Mouse (Mus musculus): Measurements from ENCODE around the gene Grip1.

The Grip1 gene

GRCm38 (mm10) chr10:119564862-119565261 lies 111.2 kb downstream of the Grip1 start:
- in situ Hi-C loops (cut with MseI, MboI), result no loop called here

DNA sequence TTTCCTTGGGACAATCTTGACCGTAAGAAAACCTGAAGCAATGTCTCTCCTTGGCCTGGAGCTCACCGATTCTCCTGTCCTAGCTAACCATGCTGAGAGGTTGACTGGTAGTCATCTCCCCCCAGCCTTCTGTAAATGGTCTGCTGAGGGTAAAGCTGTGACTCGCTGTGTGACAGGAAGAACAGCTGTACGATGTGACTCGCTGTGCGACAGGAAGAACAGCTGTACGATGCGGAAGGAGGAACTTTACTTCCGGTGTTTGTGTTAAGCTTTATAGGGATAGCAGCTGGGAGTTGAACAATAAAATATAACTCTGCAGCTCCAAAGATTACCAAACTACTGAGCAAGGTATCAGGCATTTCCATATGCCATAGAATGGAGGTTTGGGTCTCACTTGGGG lies 119.5 kb downstream of the Grip1 start:
- in situ Hi-C loops (cut with MseI, MboI), result no loop called here

- in situ Hi-C loops (cut with MseI, MboI), result no loop called here
Observed at GRCm38 (mm10) chr10:119575780-119576179, 122.2 kb downstream of the Grip1 start.

DNA sequence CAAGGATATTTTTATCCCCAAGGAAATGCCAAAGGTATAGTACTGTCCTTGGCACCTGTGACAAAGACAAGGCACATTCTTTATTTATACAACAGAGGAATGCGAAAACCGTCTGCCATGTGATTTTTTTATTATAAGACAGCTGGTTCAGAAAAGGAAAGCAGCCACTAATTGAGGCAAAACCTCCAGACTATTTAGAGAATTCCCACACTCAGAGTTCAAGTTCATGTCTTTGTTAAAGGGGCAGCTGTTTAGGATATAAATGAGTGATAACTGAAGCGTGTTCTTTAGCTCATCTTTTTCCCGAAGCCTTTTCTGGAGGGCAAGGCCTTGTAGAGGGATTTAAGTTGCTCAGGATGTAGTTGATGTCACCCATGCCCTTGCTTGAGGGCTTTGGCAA lies 126.4 kb downstream of the Grip1 start:
- in situ Hi-C loops (cut with MseI, MboI), result no loop called here

- in situ Hi-C loops (cut with MseI, MboI), result no loop called here
Observed at GRCm38 (mm10) chr10:119584666-119585065, 131.0 kb downstream of the Grip1 start.

DNA sequence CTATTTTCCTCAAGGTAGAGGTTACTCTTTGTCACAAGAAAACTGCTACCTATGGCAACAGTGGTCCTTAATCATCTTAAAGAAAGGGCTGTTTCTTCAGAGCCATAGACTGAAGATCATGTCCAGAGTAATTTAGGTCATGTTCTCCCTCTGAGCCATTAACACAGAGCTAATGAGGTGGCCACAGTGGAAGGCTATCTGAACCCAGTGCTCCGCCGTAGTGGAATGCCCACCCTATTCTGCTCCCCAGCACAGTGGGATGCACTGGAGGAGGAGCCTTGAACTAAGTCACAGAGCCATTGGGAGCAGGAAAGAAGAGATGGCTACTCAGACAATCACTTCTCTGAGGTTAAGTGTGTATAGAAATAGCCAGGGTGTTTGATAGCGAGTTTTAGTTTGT lies 133.3 kb downstream of the Grip1 start:
- in situ Hi-C loops (cut with MseI, MboI), result no loop called here

DNA sequence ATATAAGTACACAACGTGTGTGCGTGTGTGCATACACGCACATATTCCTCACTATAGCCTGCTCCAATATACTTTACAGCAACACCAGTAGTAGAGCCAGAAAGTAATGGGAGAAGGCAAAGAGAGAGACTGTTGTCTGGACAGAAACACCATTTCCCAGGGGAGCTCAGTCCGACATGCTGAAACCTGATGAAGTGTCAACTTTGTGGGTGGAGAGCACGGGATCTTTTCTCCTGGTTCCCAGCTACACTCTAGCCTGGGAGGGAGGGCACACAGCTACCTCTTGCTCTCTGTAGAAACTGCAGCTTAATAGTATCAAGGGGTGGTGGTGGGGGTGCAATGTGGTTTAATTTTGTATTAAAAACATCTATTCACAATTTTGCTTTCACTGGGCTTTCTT lies 143.2 kb downstream of the Grip1 start:
- in situ Hi-C loops (cut with MseI, MboI), result no loop called here

- in situ Hi-C loops (cut with MseI, MboI), result no loop called here
Observed at GRCm38 (mm10) chr10:119607501-119607900, 153.9 kb downstream of the Grip1 start.

GRCm38 (mm10) chr10:119608998-119609397 lies 155.4 kb downstream of the Grip1 start:
- in situ Hi-C loops (cut with MseI, MboI), result no loop called here

DNA sequence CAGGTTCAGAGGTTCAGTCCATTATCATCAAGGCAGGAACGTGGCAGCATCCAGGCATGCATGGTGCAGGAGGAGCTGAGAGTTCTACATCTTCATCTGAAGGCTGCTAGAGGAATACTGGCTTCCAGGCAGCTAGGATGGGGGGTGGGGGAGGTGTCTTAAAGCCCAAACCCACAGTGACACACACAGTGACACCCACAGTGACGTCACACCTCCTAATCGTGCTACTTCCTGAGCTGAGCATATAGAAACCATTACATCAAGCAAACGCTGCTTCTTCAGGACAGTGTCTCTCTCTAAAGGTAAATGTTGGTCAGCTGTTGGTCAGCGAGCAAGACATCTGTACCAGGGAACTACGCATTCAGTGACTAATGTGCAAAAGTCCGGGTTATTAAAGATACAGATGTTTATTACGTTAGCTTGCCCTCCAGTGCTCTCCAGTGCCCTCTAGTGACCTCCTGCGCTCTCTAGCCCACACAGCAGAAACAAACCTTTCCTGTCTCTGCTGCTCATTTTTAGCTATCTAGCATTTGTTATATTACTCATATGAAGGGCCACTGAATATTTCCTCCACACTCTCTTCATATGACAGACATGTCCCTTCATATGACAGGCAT lies 156.8 kb downstream of the Grip1 start:
- in situ Hi-C loops (cut with MseI, MboI), result no loop called here

GRCm38 (mm10) chr10:119612034-119612433 lies 158.4 kb downstream of the Grip1 start:
- in situ Hi-C loops (cut with MseI, MboI), result no loop called here

- in situ Hi-C loops (cut with MseI, MboI), result no loop called here
Observed at GRCm38 (mm10) chr10:119614726-119615125, 161.1 kb downstream of the Grip1 start.

DNA sequence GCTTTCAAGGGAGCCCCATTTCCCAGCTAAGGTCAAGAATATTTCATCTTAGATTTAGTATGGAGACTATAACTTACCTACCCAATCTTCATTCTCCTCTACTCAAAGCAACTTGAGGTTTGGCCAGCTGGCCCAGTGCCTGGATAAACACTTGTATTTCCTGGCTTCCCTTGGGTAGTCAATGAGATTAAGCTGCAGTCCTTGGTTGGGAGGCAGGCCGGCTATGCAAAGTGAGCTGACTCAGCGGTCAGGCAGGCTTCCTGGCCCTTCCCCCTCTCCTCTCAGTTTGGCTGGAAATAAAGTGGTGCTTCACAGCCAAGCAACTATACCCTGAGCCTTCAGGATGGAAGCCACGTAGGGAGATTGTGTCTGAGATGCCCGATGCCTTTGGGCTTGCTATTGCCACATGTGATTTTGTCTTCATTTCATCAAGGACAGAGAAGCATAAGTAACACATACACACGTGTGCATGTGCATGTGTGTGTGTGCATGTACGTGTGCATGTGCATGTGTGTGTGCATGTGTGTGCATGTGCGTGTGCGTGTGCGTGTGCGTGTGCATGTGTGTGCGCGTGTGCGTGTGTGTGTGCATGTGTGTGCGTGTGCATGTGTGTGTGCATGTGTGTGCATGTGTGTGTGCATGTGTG lies 161.7 kb downstream of the Grip1 start:
- in situ Hi-C loops (cut with MseI, MboI), result no loop called here

GRCm38 (mm10) chr10:119616078-119616477 lies 162.4 kb downstream of the Grip1 start:
- in situ Hi-C loops (cut with MseI, MboI), result no loop called here

DNA sequence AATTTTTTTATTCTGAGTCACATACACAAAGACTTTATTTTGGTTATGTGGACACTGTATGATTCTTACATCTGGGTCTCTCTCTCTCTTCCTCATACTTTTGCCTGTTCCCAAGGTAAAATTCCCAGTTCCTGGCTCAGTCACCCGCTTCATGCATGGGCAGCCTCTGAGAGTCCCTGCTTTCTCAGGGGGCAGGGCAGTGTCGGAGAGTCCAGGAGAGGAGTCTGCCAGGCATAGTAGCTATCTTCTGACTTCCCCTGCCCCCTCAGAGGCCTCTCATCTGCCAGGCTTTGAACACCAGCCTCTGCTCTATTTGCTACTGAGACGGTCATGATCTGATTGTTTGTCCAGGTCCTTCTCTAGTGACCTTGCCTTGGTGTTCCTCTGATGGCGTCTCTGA lies 175.0 kb downstream of the Grip1 start:
- in situ Hi-C loops (cut with MseI, MboI), result no loop called here

DNA sequence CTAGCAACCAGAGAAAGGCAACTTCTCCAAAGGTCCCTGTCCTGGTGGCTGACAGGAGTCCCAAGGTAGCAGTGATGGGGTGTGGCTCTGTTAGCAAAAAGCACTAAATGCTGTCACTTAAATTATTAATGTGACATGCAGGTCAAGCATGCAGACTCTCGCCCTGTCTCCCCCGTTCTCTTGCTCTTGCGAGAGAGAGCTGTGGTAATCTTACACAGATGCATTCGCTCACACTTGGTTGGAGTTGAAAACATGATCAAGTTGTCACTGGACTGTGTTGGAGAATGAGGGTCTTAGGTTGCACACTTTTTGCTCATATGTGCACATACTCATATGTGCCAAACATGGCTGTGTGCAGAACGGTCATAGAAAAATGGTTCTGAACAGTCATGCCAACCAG lies 176.8 kb downstream of the Grip1 start:
- in situ Hi-C loops (cut with MseI, MboI), result no loop called here

DNA sequence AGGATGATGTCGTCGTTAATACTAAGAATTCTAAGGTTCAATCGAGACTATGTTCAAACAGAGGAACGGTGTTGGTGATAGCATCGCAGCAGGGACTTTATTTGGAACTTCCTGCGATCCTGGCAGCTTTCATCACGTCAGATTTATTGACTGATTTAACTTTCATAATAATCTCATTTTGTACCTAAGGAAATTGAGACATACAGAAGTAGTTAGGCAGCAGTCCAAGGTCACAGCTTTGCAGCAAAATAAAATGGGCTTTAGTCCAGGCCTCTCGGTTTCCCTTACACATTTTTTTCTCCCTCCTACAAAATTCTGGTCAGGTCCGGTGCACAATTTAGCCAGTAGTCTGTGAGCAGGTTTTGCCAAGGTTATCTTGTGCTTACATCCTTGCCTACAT lies 178.3 kb downstream of the Grip1 start:
- in situ Hi-C loops (cut with MseI, MboI), result no loop called here

GRCm38 (mm10) chr10:119634544-119634943 lies 180.9 kb downstream of the Grip1 start:
- in situ Hi-C loops (cut with MseI, MboI), result no loop called here

DNA sequence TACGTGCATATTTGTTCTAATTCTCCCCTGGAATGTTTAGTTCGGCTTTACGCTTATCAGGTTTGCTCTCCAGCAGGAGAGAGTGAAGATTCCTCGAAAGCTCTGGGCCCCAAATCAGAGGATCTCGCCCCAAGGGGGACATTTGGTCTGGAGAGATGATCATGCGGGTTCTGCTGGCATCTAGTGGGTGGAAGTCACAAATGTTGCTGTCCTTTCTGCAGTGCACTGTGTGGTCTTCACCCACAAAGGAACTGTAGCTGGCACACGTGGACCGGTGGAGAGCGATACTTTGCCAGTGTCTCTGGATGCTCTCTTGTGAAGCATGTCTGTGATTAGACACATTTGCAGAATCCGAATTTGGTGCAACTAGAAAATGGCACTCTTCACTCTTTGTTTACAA lies 186.9 kb downstream of the Grip1 start:
- in situ Hi-C loops (cut with MseI, MboI), result no loop called here

- in situ Hi-C loops (cut with MseI, MboI), result no loop called here
Observed at GRCm38 (mm10) chr10:119641011-119641410, 187.4 kb downstream of the Grip1 start.

DNA sequence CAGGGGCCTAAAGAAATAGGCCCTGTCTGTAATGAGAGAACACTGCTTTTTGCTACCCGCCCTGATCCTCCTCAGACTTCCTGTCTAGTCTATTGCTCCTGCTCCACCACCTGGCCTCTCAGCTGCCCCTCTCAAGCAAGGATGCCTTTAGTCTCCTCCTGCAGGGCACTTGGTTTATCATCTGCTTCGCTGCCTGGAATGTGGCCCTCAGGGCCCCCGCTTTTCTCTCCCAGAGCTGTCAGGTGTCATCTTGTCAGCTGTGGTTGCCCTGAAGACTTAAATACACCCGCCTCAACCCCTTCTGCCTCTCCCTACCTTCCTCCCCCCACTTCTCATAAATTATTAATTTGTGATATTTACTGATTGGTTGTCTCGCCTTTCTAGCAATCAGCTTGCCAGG lies 190.7 kb downstream of the Grip1 start:
- in situ Hi-C loops (cut with MseI, MboI), result no loop called here

GRCm38 (mm10) chr10:119646500-119647439 lies 193.1 kb downstream of the Grip1 start:
- in situ Hi-C loops (cut with MseI, MboI), result loop anchor here in 1 of 2 experiments (5.0 kb wide), 1 partner anchor 156 kb away; no protein-coding TSS in a partner anchor

Data from mouse trophoblast stem cell (cell line).